Mouse (Mus musculus) G1E-ER4 (cell line): ENCODE measurements around the gene Tpm4. TPM values are rescaled to one million over a fixed set of nuclear protein-coding genes. Genes with fewer than 3 reads are reported as not detected.

ENCODE experiments used
- GATA1 ChIP-seq: IDR thresholded peaks from one replicate; pipeline ENCODE4 v1.8.0; 2012; ENCODE audit warnings: low read length, inconsistent platforms
- polyA plus RNA-seq: library from polyadenylated mRNA; stranded (reverse); fragments of >175 nt; gene quantifications from 2 replicates; pipeline ENCODE4 v1.2.3, GENCODE M21; 2012

The Tpm4 gene
- polyA plus RNA-seq, 1 experiment = not detected

DNA sequence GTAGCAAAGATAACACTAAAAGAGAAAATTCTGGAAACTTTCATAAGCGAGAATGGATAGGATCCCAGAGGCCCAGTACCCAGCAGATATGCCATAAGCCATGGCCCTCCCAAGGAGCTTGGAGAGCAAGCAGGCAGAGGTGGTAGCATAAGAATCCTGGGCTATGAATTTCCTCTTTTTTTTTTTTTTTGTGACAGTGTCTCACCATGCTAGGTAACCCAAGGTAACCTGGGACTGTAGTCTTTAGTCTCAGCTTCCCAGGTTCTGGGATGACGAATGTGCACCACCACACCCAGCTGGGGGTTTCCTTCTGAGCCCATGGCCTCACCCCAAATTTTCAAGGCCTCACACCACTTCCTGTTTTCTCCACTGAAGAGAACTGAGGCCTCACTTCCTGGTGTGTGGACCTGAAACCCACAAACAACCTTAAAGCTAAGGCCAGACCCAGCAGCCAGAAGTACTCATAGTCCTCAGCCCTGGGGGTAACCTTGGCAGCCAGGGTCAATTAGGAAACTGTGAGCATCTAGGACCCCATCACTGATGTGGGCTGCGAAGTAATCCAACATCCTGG lies 34.4 kb downstream of the Tpm4 start:
- no peak for TF ChIP-seq GATA1

- TF ChIP-seq GATA1 = no peak
Measured at GRCm38 (mm10) chr8:72169681-72170249, 35.0 kb downstream of the Tpm4 start.

- TF ChIP-seq GATA1 = no peak
Measured at GRCm38 (mm10) chr8:72177346-72177925, 42.7 kb downstream of the Tpm4 start.

GRCm38 (mm10) chr8:72183554-72184202 lies 48.9 kb downstream of the Tpm4 start:
- TF ChIP-seq GATA1 = no peak

GRCm38 (mm10) chr8:72187793-72188331 lies 53.1 kb downstream of the Tpm4 start:
- TF ChIP-seq GATA1 = no peak

DNA sequence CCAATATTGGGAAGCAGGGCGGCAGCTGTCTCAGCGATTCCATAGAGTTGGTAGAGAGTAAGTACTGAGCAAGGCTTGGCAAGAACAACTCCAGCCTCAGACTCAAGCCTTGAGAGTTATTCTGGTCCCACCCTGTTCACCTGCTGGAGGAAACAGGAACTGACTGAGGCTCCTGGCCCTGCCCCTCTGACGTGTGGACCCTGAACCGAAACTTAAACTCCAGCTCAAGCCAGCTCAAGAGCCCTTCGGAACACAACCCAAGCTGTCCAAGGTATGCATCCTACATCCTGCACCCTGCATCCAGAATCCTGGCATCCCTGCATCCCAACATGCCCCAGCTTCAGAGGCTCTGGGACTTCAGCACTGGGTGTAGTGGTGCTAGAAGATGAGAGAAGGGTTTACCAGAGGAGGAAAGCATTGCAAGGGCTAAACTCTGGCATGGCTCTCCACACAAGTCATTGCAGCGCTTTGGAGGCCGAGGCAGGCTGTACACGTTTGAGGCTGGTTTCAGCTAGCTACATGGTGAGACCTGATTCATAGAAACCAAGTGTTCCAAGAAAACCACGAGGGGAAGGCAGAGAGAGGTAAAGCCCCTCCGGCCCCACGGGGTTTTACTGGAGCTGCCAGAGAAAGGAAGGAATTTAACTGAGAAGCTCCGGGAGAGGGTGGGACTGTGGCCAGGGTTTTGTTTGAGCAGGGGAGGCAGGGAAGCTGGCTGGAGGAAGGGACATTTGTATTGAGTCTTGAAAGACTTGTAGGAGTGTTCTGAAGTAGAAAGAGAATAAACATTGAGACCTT lies 54.8 kb downstream of the Tpm4 start, which contains the start of gene Hsh2d:
Hsh2d (plus strand) TSS at position 222 of the 798 bp plus-strand sequence.
- TF ChIP-seq GATA1 = no peak

GRCm38 (mm10) chr8:72190215-72190539 lies 55.4 kb downstream of the Tpm4 start:
- TF ChIP-seq GATA1 = no peak

GRCm38 (mm10) chr8:72192065-72192464 lies 57.3 kb downstream of the Tpm4 start:
- no peak for TF ChIP-seq GATA1

DNA sequence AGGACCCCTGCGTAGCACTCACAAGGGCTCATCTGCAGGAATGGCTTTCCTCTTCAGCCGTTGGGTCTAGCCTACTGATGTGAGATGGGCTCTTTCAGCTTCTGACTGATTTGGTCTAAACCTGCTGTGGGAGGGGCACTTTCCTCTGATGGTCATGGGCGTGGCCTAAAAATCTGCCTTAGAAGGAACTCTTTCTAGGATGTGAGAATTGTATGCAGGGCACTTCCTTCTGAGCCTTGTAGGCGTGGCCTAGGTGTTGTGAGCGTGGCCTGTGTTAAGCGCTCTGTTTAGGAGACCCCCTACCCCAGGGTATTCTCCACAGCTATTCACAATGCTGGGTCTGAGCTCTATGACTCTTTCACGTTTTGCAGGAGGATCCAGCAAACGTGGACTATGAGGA lies 63.2 kb downstream of the Tpm4 start:
- no peak for TF ChIP-seq GATA1

Other genes starting within 250 kb of the Tpm4 start
- gene Zfp882, start 226.4 kb upstream of the Tpm4 start, polyA plus RNA-seq = 0.25 and 0.70 TPM in 2 replicates
- 2.5 and 3.6 TPM in 2 replicates for gene Zfp617, start 226.3 kb upstream of the Tpm4 start, polyA plus RNA-seq
- 1.2 and 3.6 TPM in 2 replicates for gene Zfp961, start 183.9 kb upstream of the Tpm4 start, polyA plus RNA-seq
- 0.16 and 0.30 TPM in 2 replicates for gene Cyp4f18, start 125.3 kb upstream of the Tpm4 start, polyA plus RNA-seq
- not detected in 2 replicates for gene Olfr372, start 93.8 kb upstream of the Tpm4 start, polyA plus RNA-seq
- gene Olfr373, start 51.8 kb upstream of the Tpm4 start, polyA plus RNA-seq = not detected in 2 replicates
- gene Olfr374, start 27.9 kb upstream of the Tpm4 start, polyA plus RNA-seq = not detected in 2 replicates
- gene Rab8a, start 26.2 kb downstream of the Tpm4 start, polyA plus RNA-seq = 41.7 and 43.2 TPM in 2 replicates
- 0.12 and 0.25 TPM in 2 replicates for gene Hsh2d, start 54.7 kb downstream of the Tpm4 start, polyA plus RNA-seq
- gene Cib3, start 77.9 kb downstream of the Tpm4 start, polyA plus RNA-seq = not detected in 2 replicates
- gene Gm11034, start 78.7 kb downstream of the Tpm4 start, polyA plus RNA-seq = not detected in 2 replicates
- 54.3 and 63.6 TPM in 2 replicates for gene Fam32a, start 84.8 kb downstream of the Tpm4 start, polyA plus RNA-seq
- 96.9 and 119 TPM in 2 replicates for gene Ap1m1, start 105.0 kb downstream of the Tpm4 start, polyA plus RNA-seq
- gene Gm10282, start 170.3 kb downstream of the Tpm4 start, polyA plus RNA-seq = 179 and 219 TPM in 2 replicates
- gene Klf2, start 184.1 kb downstream of the Tpm4 start, polyA plus RNA-seq = 0.06 and 0.12 TPM in 2 replicates